ENCODE assay signal across 8 mouse cellular contexts in genomic region chr8:119812650-119813431, GRCm38 (mm10). TPM values are rescaled to one million over a fixed set of nuclear protein-coding genes. Genes with fewer than 3 reads are reported as not detected.
DNase-seq lines count a peak whose midpoint lies in the region; ATAC-seq and TF ChIP-seq lines count a peak whose summit lies in the region.

No protein-coding gene starts in this region.

- no peak for TF ChIP-seq CTCF in bone marrow, adult 2 months (IDR thresholded peaks at IDR 0.05; ENCODE audit: control insufficient read depth, insufficient read depth, low read length)

- H3K4me3 ChIP-seq in hindbrain, embryonic 11.5 days (ENCODE audit: low read depth, low read length) = no peak overlapping the region
- no peak overlapping the region for H3K4me3 ChIP-seq in hindbrain, embryonic 16.5 days (ENCODE audit: low read length)
- peak overlapping the region; percentile 29 for H3K4me3 ChIP-seq in bone marrow, adult 2 months (replicated peaks; ENCODE audit: control insufficient read depth, low read depth, low read length)

- no peaks in the 10 kb centered on the region for H3K9me3 ChIP-seq in hindbrain, embryonic 11.5 days (ENCODE audit: control insufficient read depth, low read length)
- H3K9me3 ChIP-seq in hindbrain, embryonic 16.5 days (ENCODE audit: control insufficient read depth, low read length) = no peaks in the 10 kb centered on the region

- WGBS in hindbrain, embryonic 11.5 days = 77% methylated on average over 12 of the region's 12 CpGs
- 74% methylated on average over 12 of the region's 12 CpGs for WGBS in hindbrain, embryonic 16.5 days
- 12% methylated on average over 12 of the region's 12 CpGs for WGBS in bone marrow, adult 2 months
- 21% methylated on average over 12 of the region's 12 CpGs for WGBS in large intestine, adult 2 months

- H3K27me3 ChIP-seq in hindbrain, embryonic 11.5 days (ENCODE audit: control insufficient read depth, insufficient read depth, low read length) = no peaks in the 10 kb centered on the region
- H3K27me3 ChIP-seq in hindbrain, embryonic 16.5 days (replicated peaks; ENCODE audit: control insufficient read depth, insufficient read depth, low read length) = no peaks in the 10 kb centered on the region

- peaks cover 5% of the 10 kb centered on the region; the same call in 1 of the 2 replicates for H3K4me1 ChIP-seq in hindbrain, embryonic 11.5 days (replicated peaks; ENCODE audit: control insufficient read depth, insufficient read depth, low read length)
- H3K4me1 ChIP-seq in hindbrain, embryonic 16.5 days (ENCODE audit: control insufficient read depth, insufficient read depth, low read depth, low read length) = peaks cover 22% of the 10 kb centered on the region
- peaks cover 24% of the 10 kb centered on the region for H3K4me1 ChIP-seq in bone marrow, adult 2 months (ENCODE audit: control insufficient read depth, insufficient read depth, low read length)

- no peak for DNase-seq in hindbrain, embryonic 11.5 days (ENCODE audit: low spot score)
- DNase-seq in large intestine, adult 2 months (ENCODE audit: low read depth, low spot score) = peak; percentile 78
- DNase-seq in natural killer cell, adult 2 months (ENCODE audit: low spot score in 2 of 2) = peak; percentile 40 to 66
- no peak for DNase-seq in cerebellum, postnatal 36 days
- DNase-seq in gastrocnemius, postnatal 4 days (ENCODE audit: low spot score in 2 of 2) = no peak
- no peak for DNase-seq in frontal cortex, postnatal 10 days (ENCODE audit: low spot score in 2 of 2)

- no peak overlapping the region for H3K9ac ChIP-seq in hindbrain, embryonic 11.5 days (ENCODE audit: low read depth, low read length)
- H3K9ac ChIP-seq in hindbrain, embryonic 16.5 days (ENCODE audit: low read depth, low read length) = no peak overlapping the region

- no peak overlapping the region for H3K4me2 ChIP-seq in hindbrain, embryonic 11.5 days (replicated peaks; ENCODE audit: low read depth, low read length)
- no peak overlapping the region for H3K4me2 ChIP-seq in hindbrain, embryonic 16.5 days (ENCODE audit: low read length)

- 0 out of 2 replicates have a peak, but pooled peaks cover 6% of the 10 kb centered on the region for H3K36me3 ChIP-seq in hindbrain, embryonic 11.5 days (ENCODE audit: control insufficient read depth, insufficient read depth, low read length)
- peaks cover 7% of the 10 kb centered on the region; the same call in 1 of the 2 replicates for H3K36me3 ChIP-seq in hindbrain, embryonic 16.5 days (ENCODE audit: control insufficient read depth, insufficient read depth, low read length)

- no peak for ATAC-seq in hindbrain, embryonic 11.5 days (ENCODE audit: low FRiP score)
- ATAC-seq in hindbrain, embryonic 16.5 days = no peak

- H3K27ac ChIP-seq in hindbrain, embryonic 11.5 days (ENCODE audit: low read depth, low read length) = 0 out of 2 replicates have a peak overlapping the region, but pooled peaks have one; percentile 4
- H3K27ac ChIP-seq in hindbrain, embryonic 16.5 days (ENCODE audit: low read depth, low read length) = no peak overlapping the region
- H3K27ac ChIP-seq in bone marrow, adult 2 months (ENCODE audit: control insufficient read depth, insufficient read depth, low read depth, low read length, poor library complexity) = peak overlapping the region; percentile 96

- TF ChIP-seq POLR2A in bone marrow, adult 2 months (IDR thresholded peaks at IDR 0.05; ENCODE audit: borderline replicate concordance, control insufficient read depth, low read depth, low read length) = no peak

RNA-seq across cellular contexts. Expression of gene Cotl1, which starts 27.5 kb away (rescaled TPM):
- 458 and 496 TPM in 2 replicates for polyA plus RNA-seq in hindbrain, embryonic 11.5 days (2014; fragmentation: Nextera tagmentation; extraction: Ambion mirVana)
- 112 and 127 TPM in 2 replicates for polyA plus RNA-seq in hindbrain, embryonic 16.5 days (2015; fragmentation: Nextera tagmentation; extraction: Ambion mirVana)
- polyA plus RNA-seq in bone marrow, adult 2 months (2011; ENCODE audit: insufficient read depth, insufficient read length, low replicate concordance, missing spikeins) = 90.1 and 247 TPM in 2 replicates
- 241 and 255 TPM in 2 replicates for polyA plus RNA-seq in large intestine, adult 2 months (2012; rRNA removed)
- 10 to 100 TPM; 68.5 to 82.9 TPM for total RNA-seq in gastrocnemius, postnatal 4 days (2021)

RNA-seq across cellular contexts. Expression of gene Tldc1, which starts 34.6 kb away (rescaled TPM):
- polyA plus RNA-seq in hindbrain, embryonic 11.5 days (2014; fragmentation: Nextera tagmentation; extraction: Ambion mirVana) = 7.8 and 8.5 TPM in 2 replicates
- polyA plus RNA-seq in hindbrain, embryonic 16.5 days (2015; fragmentation: Nextera tagmentation; extraction: Ambion mirVana) = 11.4 and 13.4 TPM in 2 replicates
- polyA plus RNA-seq in bone marrow, adult 2 months (2011; ENCODE audit: insufficient read depth, insufficient read length, low replicate concordance, missing spikeins) = 0.88 and 3.2 TPM in 2 replicates
- 7.3 and 9.0 TPM in 2 replicates for polyA plus RNA-seq in large intestine, adult 2 months (2012; rRNA removed)
- total RNA-seq in gastrocnemius, postnatal 4 days (2021) = 1 to 10 TPM; 6.4 to 7.8 TPM

RNA-seq across cellular contexts. Expression of gene Klhl36, which starts 49.2 kb away (rescaled TPM):
- 9.2 and 9.3 TPM in 2 replicates for polyA plus RNA-seq in hindbrain, embryonic 11.5 days (2014; fragmentation: Nextera tagmentation; extraction: Ambion mirVana)
- 20.3 and 20.5 TPM in 2 replicates for polyA plus RNA-seq in hindbrain, embryonic 16.5 days (2015; fragmentation: Nextera tagmentation; extraction: Ambion mirVana)
- polyA plus RNA-seq in bone marrow, adult 2 months (2011; ENCODE audit: insufficient read depth, insufficient read length, low replicate concordance, missing spikeins) = 2.8 and 4.8 TPM in 2 replicates
- 7.5 and 11.0 TPM in 2 replicates for polyA plus RNA-seq in large intestine, adult 2 months (2012; rRNA removed)
- total RNA-seq in gastrocnemius, postnatal 4 days (2021) = 1 to 10 TPM; 4.0 to 4.8 TPM

Comparison
In these comparisons a context has a peak if more than half of its experiments do, and no peak if none do; other contexts are left out.
1. DNase-seq: peak in large intestine, adult 2 months (single experiment) and natural killer cell, adult 2 months (2 of 2); none in hindbrain, embryonic 11.5 days (single experiment), cerebellum, postnatal 36 days (0 of 2), gastrocnemius, postnatal 4 days (0 of 2) and frontal cortex, postnatal 10 days (0 of 2).